Mouse (Mus musculus) lung, adult 2 months (tissue): ENCODE measurements around the gene Usp29. TPM values are rescaled to one million over a fixed set of nuclear protein-coding genes. Genes with fewer than 3 reads are reported as not detected.
"Not testable (repeated sequence)": the region's sequence is repeated elsewhere in the genome, so short reads cannot be mapped to it uniquely, and the experiment has no call there.

Experiments
- DNase-seq: peaks from one replicate; pipeline ENCODE4 v3.0.0; 2022
- H3K4me1 ChIP-seq: fragments of 200-500 bp; 2 replicates; pipeline ENCODE4 v1.6.1; 2011; ENCODE audit warnings: low read length; ENCODE audit not compliant: control insufficient read depth, insufficient read depth
- H3K4me3 ChIP-seq: fragments of 200-500 bp; replicated peaks from 2 replicates; pipeline ENCODE3; 2011; ENCODE audit warnings: low read depth, mild to moderate bottlenecking, control low read depth, low read length; ENCODE audit errors: extremely low read depth
- CTCF ChIP-seq: fragments of 200-500 bp; IDR thresholded peaks from 2 replicates; pipeline ENCODE4 v1.5.1; 2011; ENCODE audit warnings: mild to moderate bottlenecking, low read length, control low read depth; ENCODE audit not compliant: insufficient read depth
- POLR2A ChIP-seq: fragments of 200-500 bp; IDR thresholded peaks from 2 replicates; pipeline ENCODE4 v1.6.1; 2011; ENCODE audit warnings: low read depth, mild to moderate bottlenecking, control low read depth, low read length, borderline replicate concordance; ENCODE audit errors: extremely low read depth
- WGBS: fragments of 180-500 bp; shearing (Covaris S2); methylation state at CpG from one replicate; pipeline ENCODE4 v1.1.7; 2018; 5-methylcytosine and 5-hydroxymethylcytosine counted together
- polyA plus RNA-seq: library from polyadenylated mRNA; depleted of rRNA; stranded (reverse); fragments of >200 nt; gene quantifications from 2 replicates; pipeline ENCODE4 v1.2.3, GENCODE M21; 2012

Usp29 gene
- polyA plus RNA-seq, 1 experiment: 0.04 TPM

GRCm38 (mm10) chr7:6860689-6861088 lies 130.3 kb downstream of the Usp29 start:
- 20% methylated on average over 6 of the region's 6 CpGs for WGBS
- TF ChIP-seq POLR2A: no peak
- no peak for TF ChIP-seq CTCF
- Histone ChIP-seq H3K4me1 (no peaks in the 10 kb centered on the region), H3K4me3 (no peak overlapping the region)
- DNase-seq: no peak

- no peak for DNase-seq
- H3K4me1 ChIP-seq: no peaks in the 10 kb centered on the region
- TF ChIP-seq CTCF (no peak), POLR2A (no peak)
- no peak overlapping the region for H3K4me3 ChIP-seq
These were observed 136.0 kb downstream of the Usp29 start for GRCm38 (mm10) chr7:6866351-6866750.

- no peaks in the 10 kb centered on the region for H3K4me1 ChIP-seq
- no peak for DNase-seq
- 78% methylated on average over 3 of the region's 3 CpGs for WGBS
- TF ChIP-seq POLR2A (no peak), CTCF (no peak)
- no peak overlapping the region for H3K4me3 ChIP-seq
These were observed 138.5 kb downstream of the Usp29 start for GRCm38 (mm10) chr7:6868831-6869230.

GRCm38 (mm10) chr7:6869556-6869955 lies 139.2 kb downstream of the Usp29 start:
- WGBS: 74% methylated on average over 1 of the region's 1 CpGs
- no peaks in the 10 kb centered on the region for H3K4me1 ChIP-seq
- no peak for TF ChIP-seq POLR2A
- DNase-seq: no peak
- no peak overlapping the region for H3K4me3 ChIP-seq

GRCm38 (mm10) chr7:6874448-6874847 lies 144.1 kb downstream of the Usp29 start:
- DNase-seq: no peak
- WGBS: 74% methylated on average over 19 of the region's 19 CpGs
- no peaks in the 10 kb centered on the region for H3K4me1 ChIP-seq
- no peak overlapping the region for H3K4me3 ChIP-seq
- no peak for TF ChIP-seq POLR2A
- TF ChIP-seq CTCF: no peak

GRCm38 (mm10) chr7:6878202-6878601 lies 147.8 kb downstream of the Usp29 start:
- Histone ChIP-seq H3K4me3 (no peak overlapping the region), H3K4me1 (no peaks in the 10 kb centered on the region)
- 64% methylated on average over 1 of the region's 1 CpGs for WGBS
- no peak for TF ChIP-seq CTCF
- TF ChIP-seq POLR2A: no peak
- no peak for DNase-seq

GRCm38 (mm10) chr7:6878849-6879248 lies 148.5 kb downstream of the Usp29 start:
- 95% methylated on average over 3 of the region's 3 CpGs for WGBS

GRCm38 (mm10) chr7:6879512-6880164 lies 149.3 kb downstream of the Usp29 start:
- WGBS: 41% methylated on average over 11 of the region's 11 CpGs
- Histone ChIP-seq H3K4me1 (no peaks in the 10 kb centered on the region), H3K4me3 (no peak overlapping the region)
- no peak for DNase-seq
- TF ChIP-seq CTCF: no peak
- no peak for TF ChIP-seq POLR2A

More at GRCm38 (mm10) chr7:6878849-6879248, 148.5 kb downstream of the Usp29 start:
- not testable (repeated sequence) for H3K4me1 ChIP-seq, DNase-seq, H3K4me3 ChIP-seq

- not testable (repeated sequence) for H3K4me1 ChIP-seq, DNase-seq, H3K4me3 ChIP-seq
- WGBS: 83% methylated on average over 1 of the region's 1 CpGs
These were observed 150.5 kb downstream of the Usp29 start for GRCm38 (mm10) chr7:6880918-6881317.

- H3K4me3 ChIP-seq: no peak overlapping the region
- WGBS: 59% methylated on average over 6 of the region's 6 CpGs
- TF ChIP-seq POLR2A: no peak
- no peak for TF ChIP-seq CTCF
- H3K4me1 ChIP-seq: no peaks in the 10 kb centered on the region
- DNase-seq: no peak
These were observed 151.2 kb downstream of the Usp29 start for GRCm38 (mm10) chr7:6881473-6882046.
